Mouse (Mus musculus): ENCODE data around the gene Rhob. TPM values are rescaled to one million over a fixed set of nuclear protein-coding genes. Genes with fewer than 3 reads are reported as not detected.
A peak's percentile ranks its signal among the peaks of the same experiment; 100 is the strongest.

Rhob gene
- polyA plus RNA-seq, 1 experiment from 2014 or later, result 7.5 TPM

DNA sequence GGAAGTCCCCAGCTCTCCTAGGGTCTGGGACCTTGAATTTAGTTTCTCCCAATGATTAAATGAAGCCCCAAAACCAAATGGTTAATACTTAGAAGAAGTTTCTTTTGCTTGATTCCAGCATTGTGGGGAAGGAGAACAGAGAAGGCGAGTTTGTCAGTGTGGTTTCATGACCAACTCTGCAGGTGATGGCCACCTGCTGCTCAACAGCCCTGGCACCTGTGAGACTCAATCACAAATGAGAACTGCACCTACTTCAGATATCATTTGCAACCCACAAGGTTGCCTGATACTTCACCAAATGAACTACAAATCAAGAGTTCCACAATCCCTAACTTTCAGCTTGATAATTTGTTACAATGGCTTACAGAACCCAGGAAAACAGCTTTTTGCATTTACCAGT is 27.4 kb upstream of the Rhob start:
- no peak for ATAC-seq (ENCODE audit: insufficient read depth)
- 58% methylated on average over 1 of the region's 1 CpGs for WGBS (ENCODE audit: insufficient replicate concordance)
- no peaks in the 10 kb centered on the region for H3K27me3 ChIP-seq
- no peaks in the 10 kb centered on the region for H3K36me3 ChIP-seq (replicated peaks)
- no peak overlapping the region for H3K9ac ChIP-seq
- no peak overlapping the region for H3K27ac ChIP-seq (replicated peaks)
- no peak overlapping the region for H3K4me3 ChIP-seq (replicated peaks)
- no peak overlapping the region for H3K4me2 ChIP-seq
- H3K9me3 ChIP-seq (replicated peaks), result no peaks in the 10 kb centered on the region
- no peaks in the 10 kb centered on the region for H3K4me1 ChIP-seq (replicated peaks)

DNA sequence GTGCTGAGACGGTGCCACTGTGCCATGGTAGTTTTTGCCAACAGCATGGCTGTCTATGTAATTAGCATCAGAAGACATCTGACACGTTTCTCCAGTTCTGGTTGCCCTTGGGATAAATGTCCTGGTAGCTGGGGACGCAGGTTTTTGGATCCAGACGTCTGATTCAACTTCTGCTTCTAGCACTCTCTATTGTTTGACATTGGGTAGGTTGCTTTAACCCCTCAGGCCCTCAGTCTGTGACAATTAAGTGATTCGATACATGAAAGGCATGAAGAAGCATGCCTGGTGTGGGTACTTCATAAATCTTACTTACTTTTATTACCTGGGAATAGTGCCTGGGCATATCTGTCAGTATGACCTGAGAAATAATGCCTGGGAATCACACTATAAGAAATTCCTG is 24.3 kb upstream of the Rhob start:
- no peaks in the 10 kb centered on the region for H3K9me3 ChIP-seq (replicated peaks)
- WGBS (ENCODE audit: insufficient replicate concordance), result 47% methylated on average over 5 of the region's 5 CpGs
- H3K27ac ChIP-seq (replicated peaks), result no peak overlapping the region
- no peak overlapping the region for H3K4me3 ChIP-seq (replicated peaks)
- no peak overlapping the region for H3K4me2 ChIP-seq
- H3K9ac ChIP-seq, result no peak overlapping the region
- no peak for ATAC-seq (ENCODE audit: insufficient read depth)
- H3K27me3 ChIP-seq, result no peaks in the 10 kb centered on the region
- H3K36me3 ChIP-seq (replicated peaks), result no peaks in the 10 kb centered on the region
- peaks cover 15% of the 10 kb centered on the region for H3K4me1 ChIP-seq (replicated peaks)

DNA sequence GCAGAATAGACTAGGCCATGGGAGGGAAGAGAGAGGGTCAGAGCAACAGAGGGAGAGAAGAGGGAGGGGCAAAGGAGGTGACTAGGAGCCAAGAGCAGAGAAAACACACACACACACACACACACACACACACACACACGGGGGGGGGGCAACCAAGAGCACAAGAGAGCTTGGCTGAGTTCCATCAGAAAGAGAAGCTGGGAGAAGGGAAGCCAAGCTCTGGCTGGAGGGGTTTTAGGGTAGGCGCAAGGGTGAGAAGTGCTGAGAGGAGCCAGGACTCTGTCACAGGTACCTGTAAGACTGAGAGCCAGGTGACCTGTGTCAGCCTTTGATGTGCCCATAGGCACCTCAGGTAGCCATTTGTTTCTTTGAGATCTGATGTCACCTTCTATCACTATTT is 22.9 kb upstream of the Rhob start:
- H3K27ac ChIP-seq (replicated peaks), result no peak overlapping the region
- H3K4me3 ChIP-seq (replicated peaks), result no peak overlapping the region
- ATAC-seq (ENCODE audit: insufficient read depth), result no peak
- no peaks in the 10 kb centered on the region for H3K27me3 ChIP-seq
- H3K36me3 ChIP-seq (replicated peaks), result no peaks in the 10 kb centered on the region
- no peaks in the 10 kb centered on the region for H3K9me3 ChIP-seq (replicated peaks)
- H3K4me2 ChIP-seq, result no peak overlapping the region
- H3K4me1 ChIP-seq (replicated peaks), result peaks cover 15% of the 10 kb centered on the region
- 50% methylated on average over 2 of the region's 2 CpGs for WGBS (ENCODE audit: insufficient replicate concordance)
- no peak overlapping the region for H3K9ac ChIP-seq

DNA sequence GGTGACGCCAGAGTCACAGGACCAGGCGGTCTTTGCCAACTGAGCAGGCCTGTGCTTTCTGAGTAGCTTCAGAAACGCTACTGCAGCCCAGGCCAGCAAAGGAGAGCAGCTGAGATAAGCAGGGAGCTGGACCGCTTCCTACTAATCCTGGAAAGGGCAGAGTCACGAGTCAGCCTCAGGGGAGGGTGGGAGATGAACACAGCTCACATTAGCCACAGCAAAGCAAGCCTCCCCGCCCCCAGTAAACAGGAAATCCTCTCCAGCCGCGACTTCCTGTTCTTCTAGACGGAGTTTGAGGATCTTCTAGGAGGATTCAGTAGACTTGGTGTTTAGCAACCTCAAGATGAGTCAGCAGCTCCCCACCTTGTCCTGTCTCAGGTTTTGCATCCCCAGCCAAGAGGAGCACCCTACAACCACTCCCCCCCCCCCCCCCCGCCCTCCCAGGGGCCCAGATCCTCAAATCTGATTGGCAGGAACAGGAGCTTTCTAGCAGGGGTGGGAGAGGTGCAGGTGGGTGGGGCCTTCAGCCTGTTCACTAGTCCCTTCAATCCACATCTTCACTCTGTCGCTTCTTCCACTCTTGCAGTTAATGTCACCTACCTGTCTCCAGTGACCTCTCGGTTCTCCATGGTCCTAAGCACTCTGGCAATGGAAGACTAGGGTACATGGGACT is 21.7 kb upstream of the Rhob start:
- no peaks in the 10 kb centered on the region for H3K27me3 ChIP-seq
- H3K27ac ChIP-seq (replicated peaks), result no peak overlapping the region; the same call in 1 of the 2 replicates
- H3K36me3 ChIP-seq (replicated peaks), result no peaks in the 10 kb centered on the region
- H3K9me3 ChIP-seq (replicated peaks), result no peaks in the 10 kb centered on the region
- peak; percentile 77 for ATAC-seq (ENCODE audit: insufficient read depth)
- no peak overlapping the region for H3K9ac ChIP-seq
- no peak overlapping the region for H3K4me3 ChIP-seq (replicated peaks)
- 12% methylated on average over 11 of the region's 12 CpGs for WGBS (ENCODE audit: insufficient replicate concordance)
- peak overlapping the region; percentile 33 for H3K4me2 ChIP-seq
- peaks cover 15% of the 10 kb centered on the region for H3K4me1 ChIP-seq (replicated peaks)

DNA sequence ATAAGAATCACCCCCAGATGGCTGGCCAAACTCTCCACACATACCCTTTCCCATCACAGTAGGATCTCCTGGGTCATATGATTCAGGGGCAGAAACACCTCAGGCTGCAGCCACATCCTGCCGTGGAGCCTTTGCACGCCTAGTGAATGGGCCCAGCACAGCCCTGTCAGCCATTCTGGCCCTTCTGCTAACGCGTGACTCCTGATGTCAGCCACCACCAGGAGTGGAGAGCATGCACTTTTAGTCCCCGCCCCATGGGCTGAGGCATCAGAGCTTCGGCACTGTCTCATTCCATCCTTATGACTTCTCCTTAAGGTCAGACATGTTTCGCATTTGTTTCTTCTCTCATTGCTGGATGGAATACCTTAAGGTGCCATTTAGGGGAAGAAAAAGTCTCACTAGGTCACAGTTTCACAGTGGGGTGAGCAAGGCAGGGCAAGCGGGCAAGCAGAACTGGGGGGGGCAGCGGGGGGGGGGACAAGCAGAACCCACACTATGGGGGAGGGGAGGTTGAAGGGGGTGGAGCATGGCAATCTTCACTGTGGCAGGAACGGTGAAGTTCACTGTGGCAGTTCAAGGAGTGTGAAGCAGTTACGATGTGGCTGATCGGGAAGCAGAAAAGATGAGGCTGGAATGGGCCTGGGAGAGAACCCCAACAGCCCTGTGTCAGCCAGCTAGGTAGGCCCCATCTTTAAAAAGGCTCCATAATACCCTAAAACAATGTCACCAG is 19.8 kb upstream of the Rhob start:
- Histone ChIP-seq H3K4me1 (replicated peaks) (peaks cover 15% of the 10 kb centered on the region), H3K27ac (replicated peaks) (no peak overlapping the region), H3K4me3 (replicated peaks) (no peak overlapping the region), H3K4me2 (no peak overlapping the region), H3K9ac (no peak overlapping the region), H3K36me3 (replicated peaks) (no peaks in the 10 kb centered on the region), H3K9me3 (replicated peaks) (no peaks in the 10 kb centered on the region), H3K27me3 (no peaks in the 10 kb centered on the region)
- ATAC-seq (ENCODE audit: insufficient read depth), result no peak
- 41% methylated on average over 12 of the region's 12 CpGs for WGBS (ENCODE audit: insufficient replicate concordance)

DNA sequence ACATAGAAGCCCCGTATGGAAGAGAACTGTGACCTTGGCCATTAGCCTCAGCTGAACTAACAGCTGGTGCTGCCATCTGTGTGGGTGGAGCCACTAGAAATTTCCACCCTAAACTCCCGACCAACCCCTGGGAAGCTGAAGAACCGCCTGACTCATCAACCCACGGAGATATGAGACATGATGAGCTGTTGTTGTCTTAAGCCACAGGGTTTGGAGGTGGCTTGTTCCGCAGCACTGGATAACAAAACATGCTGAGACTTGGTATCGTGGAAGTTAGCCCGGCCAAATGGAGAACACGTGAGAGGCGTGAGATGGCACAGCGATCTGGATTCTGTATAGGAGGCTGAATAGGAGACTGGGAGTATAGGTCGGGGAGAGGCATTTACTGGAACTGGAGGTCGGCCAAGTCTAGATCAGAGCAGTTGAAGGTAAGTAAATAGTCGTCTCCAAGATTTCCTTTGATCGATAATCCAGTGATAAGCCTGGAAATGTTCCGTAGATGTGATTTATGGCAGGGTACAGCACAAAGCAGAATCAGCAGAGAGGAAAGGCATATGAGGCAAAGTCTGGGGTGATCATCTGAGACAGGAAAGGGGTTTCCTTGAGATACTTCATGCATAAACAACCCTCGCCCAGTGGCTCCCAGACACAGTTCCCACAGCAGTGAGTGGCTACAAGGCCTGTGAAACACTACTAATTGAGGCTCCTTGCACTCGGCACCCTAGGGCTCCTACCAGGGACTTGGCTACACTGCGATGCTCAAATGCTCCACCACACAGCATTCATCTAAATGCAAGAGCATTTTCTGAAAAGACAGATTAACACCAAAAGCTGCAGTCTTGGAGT is 11.5 kb upstream of the Rhob start:
- H3K27me3 ChIP-seq, result no peaks in the 10 kb centered on the region
- 55% methylated on average over 18 of the region's 18 CpGs for WGBS (ENCODE audit: insufficient replicate concordance)
- H3K4me2 ChIP-seq, result no peak overlapping the region
- no peak overlapping the region for H3K4me3 ChIP-seq (replicated peaks)
- ATAC-seq (ENCODE audit: insufficient read depth), result no peak
- H3K9ac ChIP-seq, result no peak overlapping the region
- no peak overlapping the region for H3K27ac ChIP-seq (replicated peaks)
- no peaks in the 10 kb centered on the region for H3K9me3 ChIP-seq (replicated peaks)
- H3K4me1 ChIP-seq (replicated peaks), result peaks cover 12% of the 10 kb centered on the region
- no peaks in the 10 kb centered on the region for H3K36me3 ChIP-seq (replicated peaks)

DNA sequence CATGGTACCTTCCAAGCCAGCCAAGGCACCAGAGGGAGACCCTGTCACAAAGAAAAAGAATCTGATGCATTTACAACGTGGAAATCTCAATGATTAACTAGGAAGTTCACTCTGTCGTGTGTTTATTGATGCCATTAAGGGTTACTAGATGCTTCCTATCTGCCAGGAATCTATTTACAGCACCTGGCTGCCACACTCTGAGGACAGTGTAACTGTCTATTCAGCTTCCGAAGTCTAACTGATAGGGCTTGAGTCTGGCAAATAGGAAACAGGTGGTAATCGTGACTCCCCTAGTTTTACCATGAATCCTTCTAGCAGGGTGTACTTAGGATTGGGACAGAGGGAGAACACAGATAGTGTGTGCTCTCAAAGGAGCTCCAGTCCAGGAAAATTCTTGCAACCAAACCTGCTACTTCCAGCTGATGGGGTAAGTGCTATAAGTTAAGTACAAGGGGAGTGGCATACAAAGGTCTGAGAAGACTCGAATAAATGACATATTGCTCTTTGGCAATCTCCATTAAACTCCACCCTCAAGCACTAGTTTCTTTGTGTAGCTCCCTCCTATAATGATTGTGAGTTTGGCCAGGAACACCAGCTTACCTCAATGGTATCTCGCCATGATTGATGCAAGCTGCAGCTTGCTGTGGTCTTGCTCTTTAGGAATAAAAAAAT is 10.6 kb upstream of the Rhob start:
- H3K36me3 ChIP-seq (replicated peaks), result no peaks in the 10 kb centered on the region
- 28% methylated on average over 6 of the region's 6 CpGs for WGBS (ENCODE audit: insufficient replicate concordance)

DNA sequence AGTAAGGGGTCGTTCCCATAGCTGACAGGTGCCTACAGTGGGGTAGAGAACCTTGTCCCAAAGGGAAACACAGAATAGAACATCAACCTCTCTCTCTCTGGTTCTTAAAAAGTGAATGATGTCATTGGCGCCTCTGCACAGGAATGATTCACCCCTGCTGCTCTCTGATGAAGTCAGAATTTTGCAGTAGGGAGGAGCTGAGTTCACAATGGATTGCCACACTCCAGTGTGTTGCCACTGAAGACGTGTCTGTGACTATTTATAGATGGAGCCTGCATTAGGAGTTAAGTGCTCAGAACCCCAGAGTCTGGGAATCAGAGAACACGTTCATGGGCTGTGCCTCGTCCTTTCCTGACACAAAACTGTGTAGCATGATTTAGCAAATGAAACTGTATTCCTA is 9.9 kb upstream of the Rhob start:
- no peak overlapping the region for H3K27ac ChIP-seq (replicated peaks)
- ATAC-seq (ENCODE audit: insufficient read depth), result no peak

More for the DNA sequence above, 10.6 kb upstream of the Rhob start:
- H3K27me3 ChIP-seq, result no peaks in the 10 kb centered on the region
- H3K27ac ChIP-seq (replicated peaks), result no peak overlapping the region
- H3K4me2 ChIP-seq, result no peak overlapping the region
- no peak overlapping the region for H3K9ac ChIP-seq
- no peak overlapping the region for H3K4me3 ChIP-seq (replicated peaks)
- H3K4me1 ChIP-seq (replicated peaks), result peaks cover 12% of the 10 kb centered on the region
- no peaks in the 10 kb centered on the region for H3K9me3 ChIP-seq (replicated peaks)
- no peak for ATAC-seq (ENCODE audit: insufficient read depth)

DNA sequence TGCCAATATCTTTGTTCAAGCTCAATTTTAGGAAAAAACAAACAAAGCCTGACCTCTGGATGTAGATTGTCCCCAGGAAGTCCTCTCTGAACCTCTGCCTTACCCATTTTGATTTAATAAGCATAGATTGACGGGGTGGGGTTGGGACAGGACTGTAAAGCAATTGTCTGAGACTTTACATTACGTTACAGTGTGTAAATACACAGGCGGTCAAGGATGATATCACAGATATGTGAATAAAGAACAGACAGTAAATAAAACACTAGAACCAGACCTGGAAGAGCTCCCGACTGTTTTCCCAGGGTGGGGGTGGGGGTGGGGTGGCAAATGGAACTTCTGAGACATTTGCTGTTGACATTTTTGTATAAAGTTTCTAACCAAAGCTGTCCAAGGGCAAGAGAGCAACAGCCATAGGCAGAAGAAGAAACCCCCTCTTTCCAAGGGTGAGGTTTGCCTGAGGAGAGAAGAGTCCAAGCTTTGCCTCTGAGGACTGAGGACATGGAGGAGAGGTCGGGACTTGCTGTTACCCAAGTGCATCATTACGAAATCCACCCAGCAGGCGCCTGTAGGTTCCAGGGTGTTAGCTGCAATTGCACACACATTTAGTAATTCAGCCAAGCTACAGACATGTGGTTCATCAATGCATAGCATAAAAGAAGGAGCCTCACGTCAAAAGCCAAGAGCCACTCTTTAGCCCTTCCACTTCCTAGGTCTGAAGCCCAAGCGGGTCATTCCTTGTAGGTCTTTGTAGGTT is 7.3 kb upstream of the Rhob start:
- ATAC-seq (ENCODE audit: insufficient read depth), result peak; percentile 59; the same call in 1 of the 2 replicates
- peaks cover 12% of the 10 kb centered on the region for H3K4me1 ChIP-seq (replicated peaks)
- 54% methylated on average over 9 of the region's 9 CpGs for WGBS (ENCODE audit: insufficient replicate concordance)

More for the DNA sequence above, 9.9 kb upstream of the Rhob start:
- H3K4me3 ChIP-seq (replicated peaks), result no peak overlapping the region
- no peaks in the 10 kb centered on the region for H3K9me3 ChIP-seq (replicated peaks)
- no peak overlapping the region for H3K4me2 ChIP-seq
- H3K27me3 ChIP-seq, result no peaks in the 10 kb centered on the region
- 38% methylated on average over 5 of the region's 5 CpGs for WGBS (ENCODE audit: insufficient replicate concordance)
- peaks cover 12% of the 10 kb centered on the region for H3K4me1 ChIP-seq (replicated peaks)
- no peak overlapping the region for H3K9ac ChIP-seq
- no peaks in the 10 kb centered on the region for H3K36me3 ChIP-seq (replicated peaks)

DNA sequence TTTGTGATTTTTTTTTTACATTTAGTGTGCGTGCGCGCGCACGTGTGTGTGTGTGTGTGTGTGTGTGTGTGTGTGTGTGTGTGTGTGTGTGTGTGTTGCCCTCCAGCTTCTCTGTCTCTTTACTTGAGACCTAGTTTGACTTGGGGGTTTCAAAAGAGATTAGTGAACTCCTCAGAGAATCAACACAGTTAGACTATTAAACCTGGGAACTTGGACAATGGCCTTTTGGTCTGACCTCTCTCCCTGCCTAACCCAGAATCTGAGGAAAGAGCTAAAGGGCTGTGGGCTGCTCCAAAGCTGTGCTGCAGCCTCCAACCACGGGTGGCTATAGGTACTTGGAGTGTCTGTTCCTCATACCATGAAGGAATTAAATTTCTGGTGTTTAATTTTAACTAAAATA is 4.3 kb upstream of the Rhob start:
- Histone ChIP-seq H3K4me2 (no peak overlapping the region), H3K9ac (no peak overlapping the region), H3K36me3 (replicated peaks) (no peaks in the 10 kb centered on the region), H3K4me1 (replicated peaks) (peaks cover 28% of the 10 kb centered on the region), H3K4me3 (replicated peaks) (no peak overlapping the region), H3K9me3 (replicated peaks) (no peaks in the 10 kb centered on the region), H3K27ac (replicated peaks) (no peak overlapping the region), H3K27me3 (peaks cover 15% of the 10 kb centered on the region)
- 79% methylated on average over 6 of the region's 6 CpGs for WGBS (ENCODE audit: insufficient replicate concordance)
- no peak for ATAC-seq (ENCODE audit: insufficient read depth)

More for the DNA sequence above, 7.3 kb upstream of the Rhob start:
- H3K27me3 ChIP-seq, result no peaks in the 10 kb centered on the region
- H3K9ac ChIP-seq, result no peak overlapping the region
- no peaks in the 10 kb centered on the region for H3K36me3 ChIP-seq (replicated peaks)
- H3K4me3 ChIP-seq (replicated peaks), result no peak overlapping the region
- peak overlapping the region; percentile 45; the same call in 1 of the 2 replicates for H3K27ac ChIP-seq (replicated peaks)
- H3K4me2 ChIP-seq, result no peak overlapping the region
- no peaks in the 10 kb centered on the region for H3K9me3 ChIP-seq (replicated peaks)
